Mouse (Mus musculus): ENCODE data around the gene Dock1. TPM values are rescaled to one million over a fixed set of nuclear protein-coding genes. Genes with fewer than 3 reads are reported as not detected.

The Dock1 gene
- polyA plus RNA-seq, 1 experiment, result 54.8 TPM

- H3K9me3 ChIP-seq (replicated peaks; ENCODE audit: control insufficient read depth, insufficient read depth, low read length, poor library complexity, severe bottlenecking), result no peaks in the 10 kb centered on the region
- no peaks in the 10 kb centered on the region; the same call in 1 of the 2 replicates for H3K36me3 ChIP-seq (ENCODE audit: control insufficient read depth, insufficient read depth, low read length, poor library complexity, severe bottlenecking)
- TF ChIP-seq POLR2A (IDR thresholded peaks at IDR 0.05; ENCODE audit: insufficient read depth, low read length) (no peak), CTCF (IDR thresholded peaks at IDR 0.05; ENCODE audit: low read depth, low read length) (no peak), EP300 (IDR thresholded peaks at IDR 0.05; ENCODE audit: insufficient read depth, low read depth, low read length) (no peak)
- H3K27ac ChIP-seq (ENCODE audit: insufficient read depth, low read length), result no peak overlapping the region
- H3K9ac ChIP-seq (ENCODE audit: low read depth, poor library complexity, severe bottlenecking), result no peak overlapping the region
- H3K4me3 ChIP-seq (ENCODE audit: low read depth, low read length), result no peak overlapping the region
- H3K27me3 ChIP-seq (ENCODE audit: control insufficient read depth, insufficient read depth, low read length, poor library complexity, severe bottlenecking), result no peaks in the 10 kb centered on the region
- H3K4me1 ChIP-seq (ENCODE audit: control insufficient read depth, insufficient read depth, low read length), result no peaks in the 10 kb centered on the region
Measured at GRCm38 (mm10) chr7:135059562-135059961, 389.1 kb downstream of the Dock1 start.

GRCm38 (mm10) chr7:135063886-135064285, 393.4 kb downstream of the Dock1 start:
- Histone ChIP-seq H3K9me3 (replicated peaks; ENCODE audit: control insufficient read depth, insufficient read depth, low read length, poor library complexity, severe bottlenecking) (no peaks in the 10 kb centered on the region), H3K27me3 (ENCODE audit: control insufficient read depth, insufficient read depth, low read length, poor library complexity, severe bottlenecking) (no peaks in the 10 kb centered on the region), H3K27ac (ENCODE audit: insufficient read depth, low read length) (no peak overlapping the region), H3K36me3 (ENCODE audit: control insufficient read depth, insufficient read depth, low read length, poor library complexity, severe bottlenecking) (no peaks in the 10 kb centered on the region), H3K4me1 (ENCODE audit: control insufficient read depth, insufficient read depth, low read length) (no peaks in the 10 kb centered on the region), H3K9ac (ENCODE audit: low read depth, poor library complexity, severe bottlenecking) (no peak overlapping the region), H3K4me3 (ENCODE audit: low read depth, low read length) (no peak overlapping the region)
- TF ChIP-seq EP300 (IDR thresholded peaks at IDR 0.05; ENCODE audit: insufficient read depth, low read depth, low read length) (no peak), CTCF (IDR thresholded peaks at IDR 0.05; ENCODE audit: low read depth, low read length) (no peak), POLR2A (IDR thresholded peaks at IDR 0.05; ENCODE audit: insufficient read depth, low read length) (no peak)

- no peaks in the 10 kb centered on the region for H3K36me3 ChIP-seq (ENCODE audit: control insufficient read depth, insufficient read depth, low read length, poor library complexity, severe bottlenecking)
- no peaks in the 10 kb centered on the region for H3K27me3 ChIP-seq (ENCODE audit: control insufficient read depth, insufficient read depth, low read length, poor library complexity, severe bottlenecking)
- H3K27ac ChIP-seq (ENCODE audit: insufficient read depth, low read length), result no peak overlapping the region
- no peaks in the 10 kb centered on the region for H3K9me3 ChIP-seq (replicated peaks; ENCODE audit: control insufficient read depth, insufficient read depth, low read length, poor library complexity, severe bottlenecking)
- H3K4me3 ChIP-seq (ENCODE audit: low read depth, low read length), result no peak overlapping the region
- H3K9ac ChIP-seq (ENCODE audit: low read depth, poor library complexity, severe bottlenecking), result no peak overlapping the region
- no peaks in the 10 kb centered on the region for H3K4me1 ChIP-seq (ENCODE audit: control insufficient read depth, insufficient read depth, low read length)
- TF ChIP-seq POLR2A (IDR thresholded peaks at IDR 0.05; ENCODE audit: insufficient read depth, low read length), result no peak
- no peak for TF ChIP-seq CTCF (IDR thresholded peaks at IDR 0.05; ENCODE audit: low read depth, low read length)
- no peak for TF ChIP-seq EP300 (IDR thresholded peaks at IDR 0.05; ENCODE audit: insufficient read depth, low read depth, low read length)
Measured at GRCm38 (mm10) chr7:135065301-135065700, 394.8 kb downstream of the Dock1 start.

GRCm38 (mm10) chr7:135068887-135069286, 398.4 kb downstream of the Dock1 start:
- H3K36me3 ChIP-seq (ENCODE audit: control insufficient read depth, insufficient read depth, low read length, poor library complexity, severe bottlenecking), result no peaks in the 10 kb centered on the region
- no peak for TF ChIP-seq EP300 (IDR thresholded peaks at IDR 0.05; ENCODE audit: insufficient read depth, low read depth, low read length)
- no peak for TF ChIP-seq POLR2A (IDR thresholded peaks at IDR 0.05; ENCODE audit: insufficient read depth, low read length)
- no peak for TF ChIP-seq CTCF (IDR thresholded peaks at IDR 0.05; ENCODE audit: low read depth, low read length)
- H3K4me1 ChIP-seq (ENCODE audit: control insufficient read depth, insufficient read depth, low read length), result no peaks in the 10 kb centered on the region
- no peaks in the 10 kb centered on the region for H3K27me3 ChIP-seq (ENCODE audit: control insufficient read depth, insufficient read depth, low read length, poor library complexity, severe bottlenecking)
- H3K4me3 ChIP-seq (ENCODE audit: low read depth, low read length), result no peak overlapping the region
- no peaks in the 10 kb centered on the region for H3K9me3 ChIP-seq (replicated peaks; ENCODE audit: control insufficient read depth, insufficient read depth, low read length, poor library complexity, severe bottlenecking)
- H3K27ac ChIP-seq (ENCODE audit: insufficient read depth, low read length), result no peak overlapping the region
- no peak overlapping the region for H3K9ac ChIP-seq (ENCODE audit: low read depth, poor library complexity, severe bottlenecking)

- Histone ChIP-seq H3K27ac (ENCODE audit: insufficient read depth, low read length) (no peak overlapping the region), H3K27me3 (ENCODE audit: control insufficient read depth, insufficient read depth, low read length, poor library complexity, severe bottlenecking) (no peaks in the 10 kb centered on the region), H3K4me1 (ENCODE audit: control insufficient read depth, insufficient read depth, low read length) (no peaks in the 10 kb centered on the region), H3K9ac (ENCODE audit: low read depth, poor library complexity, severe bottlenecking) (no peak overlapping the region), H3K9me3 (replicated peaks; ENCODE audit: control insufficient read depth, insufficient read depth, low read length, poor library complexity, severe bottlenecking) (no peaks in the 10 kb centered on the region), H3K36me3 (ENCODE audit: control insufficient read depth, insufficient read depth, low read length, poor library complexity, severe bottlenecking) (no peaks in the 10 kb centered on the region), H3K4me3 (ENCODE audit: low read depth, low read length) (no peak overlapping the region)
- TF ChIP-seq EP300 (IDR thresholded peaks at IDR 0.05; ENCODE audit: insufficient read depth, low read depth, low read length), result no peak
- TF ChIP-seq POLR2A (IDR thresholded peaks at IDR 0.05; ENCODE audit: insufficient read depth, low read length), result no peak
- TF ChIP-seq CTCF (IDR thresholded peaks at IDR 0.05; ENCODE audit: low read depth, low read length), result no peak
Measured at GRCm38 (mm10) chr7:135076904-135077303, 406.4 kb downstream of the Dock1 start.

GRCm38 (mm10) chr7:135077340-135077739, 406.9 kb downstream of the Dock1 start:
- Histone ChIP-seq H3K4me1 (ENCODE audit: control insufficient read depth, insufficient read depth, low read length) (no peaks in the 10 kb centered on the region), H3K4me3 (ENCODE audit: low read depth, low read length) (no peak overlapping the region), H3K27me3 (ENCODE audit: control insufficient read depth, insufficient read depth, low read length, poor library complexity, severe bottlenecking) (no peaks in the 10 kb centered on the region), H3K9ac (ENCODE audit: low read depth, poor library complexity, severe bottlenecking) (no peak overlapping the region), H3K36me3 (ENCODE audit: control insufficient read depth, insufficient read depth, low read length, poor library complexity, severe bottlenecking) (no peaks in the 10 kb centered on the region), H3K27ac (ENCODE audit: insufficient read depth, low read length) (no peak overlapping the region), H3K9me3 (replicated peaks; ENCODE audit: control insufficient read depth, insufficient read depth, low read length, poor library complexity, severe bottlenecking) (no peaks in the 10 kb centered on the region)
- TF ChIP-seq EP300 (IDR thresholded peaks at IDR 0.05; ENCODE audit: insufficient read depth, low read depth, low read length) (no peak), POLR2A (IDR thresholded peaks at IDR 0.05; ENCODE audit: insufficient read depth, low read length) (no peak), CTCF (IDR thresholded peaks at IDR 0.05; ENCODE audit: low read depth, low read length) (no peak)
